8 mouse cellular contexts compared by ENCODE assay signal in genomic region chr14:21499631-21500153, GRCm38 (mm10). TPM values are rescaled to one million over a fixed set of nuclear protein-coding genes. Genes with fewer than 3 reads are reported as not detected.
DNase-seq lines count a peak whose midpoint lies in the region; ATAC-seq and TF ChIP-seq lines count a peak whose summit lies in the region.

No protein-coding gene starts in this region.

- no peaks in the 10 kb centered on the region for H3K36me3 ChIP-seq in intestine, embryonic 15.5 days
- no peaks in the 10 kb centered on the region for H3K36me3 ChIP-seq in liver, embryonic 13.5 days
- no peaks in the 10 kb centered on the region for H3K36me3 ChIP-seq in neural tube, embryonic 12.5 days
- no peaks in the 10 kb centered on the region for H3K36me3 ChIP-seq in stomach, postnatal 0 days (ENCODE audit: control insufficient read depth, insufficient read depth, low read length)

- H3K27me3 ChIP-seq in intestine, embryonic 15.5 days (replicated peaks), result no peaks in the 10 kb centered on the region
- H3K27me3 ChIP-seq in liver, embryonic 13.5 days, result peaks cover 23% of the 10 kb centered on the region
- no peaks in the 10 kb centered on the region for H3K27me3 ChIP-seq in neural tube, embryonic 12.5 days (replicated peaks)
- no peaks in the 10 kb centered on the region for H3K27me3 ChIP-seq in stomach, postnatal 0 days (ENCODE audit: control insufficient read depth, insufficient read depth, low read length)

- no peak for TF ChIP-seq CTCF in gastrocnemius, adult 2 months (IDR thresholded peaks at IDR 0.05)
- no peak for TF ChIP-seq CTCF in bone marrow macrophage, adult 2 months (IDR thresholded peaks at IDR 0.05; ENCODE audit: low read depth, low read length)
- TF ChIP-seq CTCF in stomach, postnatal 0 days (IDR thresholded peaks at IDR 0.05; ENCODE audit: low read depth), result 0 out of 2 replicates have a peak, but pooled peaks have one; percentile 32

- TF ChIP-seq POLR2A in bone marrow macrophage, adult 2 months (IDR thresholded peaks at IDR 0.05; ENCODE audit: borderline replicate concordance, low read depth, low read length), result no peak

- WGBS in intestine, embryonic 15.5 days, result under 1% methylated on average over 56 of the region's 57 CpGs
- WGBS in liver, embryonic 13.5 days (ENCODE audit: insufficient replicate concordance), result under 1% methylated on average over 37 of the region's 57 CpGs
- 2% methylated on average over 42 of the region's 57 CpGs for WGBS in neural tube, embryonic 12.5 days
- WGBS in stomach, postnatal 0 days, result 1% methylated on average over 38 of the region's 57 CpGs

- intact Hi-C loops in gastrocnemius, adult 2 months (cut with DNase I), result loop anchor here (5.0 kb wide), 3 partner anchors 113 to 362 kb away; no protein-coding TSS in a partner anchor

- H3K4me3 ChIP-seq in gastrocnemius, adult 2 months, result peak overlapping the region; percentile 93
- H3K4me3 ChIP-seq in bone marrow macrophage, adult 2 months (ENCODE audit: insufficient read depth, low read length), result peak overlapping the region; percentile 99
- H3K4me3 ChIP-seq in intestine, embryonic 15.5 days (replicated peaks), result peak overlapping the region; percentile 87
- H3K4me3 ChIP-seq in liver, embryonic 13.5 days (replicated peaks), result peak overlapping the region; percentile 88
- peak overlapping the region; percentile 92 for H3K4me3 ChIP-seq in neural tube, embryonic 12.5 days
- H3K4me3 ChIP-seq in stomach, postnatal 0 days (ENCODE audit: low read depth, low read length), result peak overlapping the region; percentile 87

- DNase-seq in gastrocnemius, adult 2 months, result peak; percentile 86
- no peak for DNase-seq in gastrocnemius, adult 18-20 months (ENCODE audit: low spot score)
- DNase-seq in gastrocnemius, postnatal 10 days, result peak; percentile 74
- DNase-seq in liver, embryonic 13.5 days, result no peak
- DNase-seq in stomach, postnatal 0 days (ENCODE audit: low spot score), result peak; percentile 76

- H3K9me3 ChIP-seq in intestine, embryonic 15.5 days, result no peaks in the 10 kb centered on the region
- H3K9me3 ChIP-seq in liver, embryonic 13.5 days (replicated peaks), result no peaks in the 10 kb centered on the region
- no peaks in the 10 kb centered on the region for H3K9me3 ChIP-seq in neural tube, embryonic 12.5 days
- no peaks in the 10 kb centered on the region for H3K9me3 ChIP-seq in stomach, postnatal 0 days (ENCODE audit: control insufficient read depth, low read length)

- H3K27ac ChIP-seq in gastrocnemius, adult 2 months, result peak overlapping the region; percentile 98
- H3K27ac ChIP-seq in bone marrow macrophage, adult 2 months (ENCODE audit: insufficient read depth, low read depth, low read length), result peak overlapping the region; percentile 52
- peak overlapping the region; percentile 97 for H3K27ac ChIP-seq in intestine, embryonic 15.5 days
- peak overlapping the region; percentile 83 for H3K27ac ChIP-seq in liver, embryonic 13.5 days
- peak overlapping the region; percentile 98 for H3K27ac ChIP-seq in neural tube, embryonic 12.5 days
- H3K27ac ChIP-seq in stomach, postnatal 0 days (replicated peaks), result peak overlapping the region; percentile 96

- peak overlapping the region; percentile 93 for H3K4me2 ChIP-seq in intestine, embryonic 15.5 days (replicated peaks)
- H3K4me2 ChIP-seq in liver, embryonic 13.5 days, result peak overlapping the region; percentile 100
- peak overlapping the region; percentile 88 for H3K4me2 ChIP-seq in neural tube, embryonic 12.5 days (replicated peaks)
- H3K4me2 ChIP-seq in stomach, postnatal 0 days (replicated peaks; ENCODE audit: low read depth), result peak overlapping the region; percentile 97

- peaks cover 3% of the 10 kb centered on the region; the same call in 1 of the 2 replicates for H3K4me1 ChIP-seq in bone marrow macrophage, adult 2 months (ENCODE audit: control insufficient read depth, insufficient read depth, low read length)
- peaks cover 28% of the 10 kb centered on the region for H3K4me1 ChIP-seq in intestine, embryonic 15.5 days (replicated peaks)
- peaks cover 45% of the 10 kb centered on the region for H3K4me1 ChIP-seq in liver, embryonic 13.5 days (replicated peaks)
- peaks cover 21% of the 10 kb centered on the region for H3K4me1 ChIP-seq in neural tube, embryonic 12.5 days
- H3K4me1 ChIP-seq in stomach, postnatal 0 days (replicated peaks; ENCODE audit: control insufficient read depth, insufficient read depth), result no peaks in the 10 kb centered on the region

- no peak for TF ChIP-seq EP300 in stomach, postnatal 0 days (optimal IDR thresholded peaks at IDR 0.05)

- peak; percentile 16 for ATAC-seq in intestine, embryonic 15.5 days
- no peak for ATAC-seq in liver, embryonic 13.5 days (ENCODE audit: low read depth)
- ATAC-seq in neural tube, embryonic 12.5 days (ENCODE audit: low FRiP score, low read depth), result peak; percentile 26
- ATAC-seq in stomach, postnatal 0 days (ENCODE audit: low FRiP score, low TSS enrichment), result no peak

- peak overlapping the region; percentile 90 for H3K9ac ChIP-seq in intestine, embryonic 15.5 days
- H3K9ac ChIP-seq in liver, embryonic 13.5 days, result peak overlapping the region; percentile 88
- peak overlapping the region; percentile 97 for H3K9ac ChIP-seq in neural tube, embryonic 12.5 days
- peak overlapping the region; percentile 90 for H3K9ac ChIP-seq in stomach, postnatal 0 days (ENCODE audit: low read length)

RNA-seq across cellular contexts. Expression of gene Kat6b, which starts 18.5 kb away (rescaled TPM):
- 10 to 100 TPM; 22.2 to 26.0 TPM for total RNA-seq in gastrocnemius, adult 2 months (2021)
- 10 to 100 TPM; 20.4 to 22.4 TPM for total RNA-seq in gastrocnemius, adult 18-20 months (2021)
- 9.0 and 11.3 TPM in 2 replicates for polyA plus RNA-seq in bone marrow macrophage, adult 2 months (2012; ENCODE audit: insufficient read depth, insufficient read length, missing spikeins)
- 10 to 100 TPM; 24.1 to 31.6 TPM for total RNA-seq in gastrocnemius, postnatal 10 days (2021)
- 10.6 and 11.4 TPM in 2 replicates for polyA plus RNA-seq in intestine, embryonic 15.5 days (2015; fragmentation: Nextera tagmentation; extraction: Ambion mirVana)
- polyA plus RNA-seq in liver, embryonic 13.5 days (2015; fragmentation: Nextera tagmentation; extraction: Ambion mirVana), result 1.4 and 2.3 TPM in 2 replicates
- 20.0 and 20.9 TPM in 2 replicates for polyA plus RNA-seq in neural tube, embryonic 12.5 days (2016; fragmentation: Nextera tagmentation; extraction: Ambion mirVana)
- polyA plus RNA-seq in stomach, postnatal 0 days (2015; fragmentation: Nextera tagmentation; extraction: Ambion mirVana), result 4.0 and 5.1 TPM in 2 replicates

Comparison
In these comparisons a context has a peak if more than half of its experiments do, and no peak if none do; other contexts are left out.
1. DNase-seq: peak in gastrocnemius, adult 2 months (single experiment), gastrocnemius, postnatal 10 days (single experiment) and stomach, postnatal 0 days (single experiment); none in gastrocnemius, adult 18-20 months (single experiment) and liver, embryonic 13.5 days (single experiment).
2. ATAC-seq: peak in intestine, embryonic 15.5 days (single experiment) and neural tube, embryonic 12.5 days (single experiment); none in liver, embryonic 13.5 days (single experiment) and stomach, postnatal 0 days (single experiment).
3. Peak in every context shown above with its lines, with median percentiles within 50 percentile points of each other: H3K27ac ChIP-seq, H3K4me3 ChIP-seq, H3K4me2 ChIP-seq and H3K9ac ChIP-seq.